Mouse (Mus musculus): Measurements from ENCODE around the gene Ifitm2.
"Not testable (repeated sequence)": the region's sequence is repeated elsewhere in the genome, so short reads cannot be mapped to it uniquely, and the experiment has no call there.

The Ifitm2 gene

DNA sequence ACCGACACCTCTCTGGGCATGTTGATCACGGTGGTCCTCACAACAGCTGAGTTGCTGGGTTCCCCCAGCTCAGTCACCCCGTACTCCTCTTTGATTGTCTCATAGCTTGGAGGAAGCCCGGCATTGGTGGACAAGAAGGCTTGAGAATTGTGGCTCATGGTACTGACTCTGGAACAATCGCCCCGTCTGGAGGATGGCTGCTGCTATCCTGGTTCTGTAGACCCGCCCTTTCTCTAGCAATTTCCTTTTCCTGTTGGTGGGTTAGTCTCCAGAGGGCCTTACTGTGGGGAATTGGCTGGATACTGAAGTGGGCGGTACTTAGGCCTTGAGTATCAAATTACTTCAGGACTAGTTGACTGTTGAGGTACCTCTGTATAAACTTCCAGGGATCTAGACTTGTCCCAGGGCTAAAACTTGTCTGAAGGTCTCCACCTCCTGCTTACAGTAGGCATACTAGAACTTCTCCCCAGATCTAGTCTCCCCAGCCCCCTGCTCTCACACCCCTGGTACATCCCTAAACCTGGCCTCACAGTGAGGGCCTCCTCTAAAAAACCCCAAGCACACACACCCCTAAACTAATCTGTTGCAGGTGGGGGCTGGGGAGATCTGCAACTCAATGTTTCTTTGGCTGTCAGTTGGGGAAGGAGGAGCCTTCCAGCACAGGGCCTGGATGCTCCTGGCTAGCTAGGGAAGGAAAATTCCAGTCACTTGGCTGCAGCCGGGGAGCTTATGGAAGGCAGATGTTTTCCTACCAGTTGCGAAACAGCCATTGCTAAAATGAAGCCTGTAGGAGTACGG lies at the start of gene Ifitm2, which contains the start of gene Gm45717:
TSS of gene Ifitm2 (minus strand) at position 230 of the 798 bp plus-strand sequence.
TSS of gene Gm45717 (minus strand) at position 180 of the 798 bp plus-strand sequence.
- DNase-seq (ENCODE audit: low spot score in 2 of 2) = no peak

DNA sequence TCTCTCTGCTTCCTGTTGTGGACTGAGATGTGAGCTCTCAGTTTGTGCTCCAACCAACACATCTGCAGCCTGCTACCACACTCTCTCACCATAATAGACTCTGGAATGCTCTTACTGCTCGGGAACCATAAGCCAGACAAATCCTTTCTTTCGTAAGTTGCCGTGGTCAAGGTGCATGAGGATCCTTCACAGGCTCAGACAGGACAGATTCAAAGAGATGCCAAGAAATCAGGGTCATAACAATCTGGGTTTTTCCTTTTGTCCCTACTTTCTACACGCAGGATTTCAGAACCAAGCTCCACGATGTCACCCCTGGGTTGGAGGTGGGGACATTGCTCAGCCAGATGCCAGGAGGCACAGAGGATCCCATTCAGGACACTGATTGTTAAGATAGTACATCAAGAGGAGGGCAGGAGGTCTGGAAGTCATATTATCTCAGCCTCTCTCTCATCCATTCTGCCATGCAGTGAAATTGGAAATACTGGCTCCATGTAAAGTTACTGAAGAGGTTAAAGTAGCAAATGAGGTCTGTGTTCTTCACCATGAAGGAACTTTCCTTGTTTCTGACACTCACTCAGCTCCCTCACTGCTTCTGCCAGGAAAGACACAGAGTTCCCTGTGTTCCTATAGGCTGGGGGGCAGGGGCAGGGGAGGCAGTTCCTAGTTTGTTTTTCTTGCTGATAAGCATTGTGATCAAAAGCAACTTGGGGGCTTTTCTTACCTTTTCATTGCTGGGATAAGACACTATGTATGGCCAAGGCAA lies 47.6 kb upstream of the Ifitm2 start:
- no peak for DNase-seq (ENCODE audit: low spot score in 2 of 2)

DNA sequence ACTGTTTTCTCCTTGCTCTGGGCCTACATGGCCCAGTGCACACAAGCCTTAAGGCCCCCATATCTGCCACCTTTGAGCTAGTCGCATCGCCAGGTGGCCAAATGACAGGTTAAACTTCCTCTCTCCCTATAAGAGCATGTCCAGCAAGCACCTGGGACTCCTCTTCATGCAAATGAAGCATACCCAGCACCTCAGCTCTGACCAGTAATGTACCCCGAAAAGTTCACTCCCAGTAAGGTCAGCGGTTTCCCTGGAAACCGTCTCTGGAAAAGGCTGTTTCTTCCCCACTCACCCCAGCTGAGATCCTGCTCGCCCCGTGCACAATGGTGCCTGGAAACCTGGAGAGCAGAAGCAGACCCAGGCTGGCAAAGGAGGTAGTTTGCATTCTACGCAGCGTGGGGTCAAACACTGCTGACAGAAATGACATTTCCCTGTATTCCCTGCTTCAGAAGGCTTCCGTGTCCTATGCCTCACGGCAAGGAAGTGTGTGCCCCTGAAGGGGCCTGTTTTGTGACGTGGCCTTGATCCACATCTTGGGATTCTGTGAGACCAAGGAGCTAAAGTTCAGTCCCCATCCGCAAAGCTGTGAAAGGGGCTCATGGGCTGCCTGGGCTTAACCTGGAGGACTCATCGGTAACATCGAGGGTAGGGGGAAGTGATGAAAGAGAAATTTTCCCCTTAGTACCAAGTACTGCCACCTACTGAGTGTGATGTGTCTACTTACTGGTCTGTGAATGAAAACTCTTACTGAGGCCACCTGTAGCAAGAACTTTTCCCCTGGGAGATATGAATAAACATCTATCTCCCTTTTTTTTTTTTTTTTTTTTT lies 45.3 kb upstream of the Ifitm2 start:
- no peak for DNase-seq (ENCODE audit: low spot score in 2 of 2)

DNA sequence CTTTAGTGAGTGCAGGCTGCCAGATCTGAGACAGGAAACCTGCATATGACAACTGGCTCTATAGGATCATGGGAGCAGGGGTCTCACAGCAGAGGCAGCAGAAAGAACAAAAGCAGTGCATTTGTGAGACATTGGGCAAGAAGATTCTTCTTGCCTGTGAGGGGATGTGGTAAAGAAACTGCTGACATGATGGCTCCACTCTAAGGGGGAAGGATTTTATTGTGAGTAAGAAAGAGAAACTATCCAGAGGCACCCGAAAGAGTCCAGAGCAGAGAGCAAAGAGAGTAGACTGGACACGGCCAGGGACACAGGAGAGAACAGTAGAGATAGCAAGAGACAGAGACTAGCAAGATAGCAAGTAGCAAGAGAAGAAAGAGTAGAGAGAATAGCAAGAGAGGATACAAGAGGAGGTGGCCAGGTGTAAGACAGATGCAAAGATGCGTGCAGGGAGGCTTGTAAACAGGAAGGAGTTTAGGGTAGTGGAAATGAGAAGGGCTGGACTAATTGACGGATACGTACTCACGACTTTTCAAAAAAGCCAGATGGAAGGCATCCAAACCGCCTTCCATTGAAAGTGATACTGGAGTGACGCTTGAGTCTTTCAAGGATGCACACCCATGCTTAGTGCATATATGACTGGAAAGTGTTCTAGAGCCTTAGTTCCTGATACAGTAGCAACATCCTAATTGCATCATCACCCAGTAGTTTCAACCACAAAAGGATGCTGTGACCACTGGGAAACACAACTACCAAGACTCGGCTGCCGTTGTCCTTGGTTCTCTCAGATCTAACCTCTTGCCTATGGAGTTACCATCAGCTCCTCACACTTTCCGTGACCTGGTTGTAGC lies 43.3 kb upstream of the Ifitm2 start:
- DNase-seq (ENCODE audit: low spot score in 2 of 2) = no peak

DNA sequence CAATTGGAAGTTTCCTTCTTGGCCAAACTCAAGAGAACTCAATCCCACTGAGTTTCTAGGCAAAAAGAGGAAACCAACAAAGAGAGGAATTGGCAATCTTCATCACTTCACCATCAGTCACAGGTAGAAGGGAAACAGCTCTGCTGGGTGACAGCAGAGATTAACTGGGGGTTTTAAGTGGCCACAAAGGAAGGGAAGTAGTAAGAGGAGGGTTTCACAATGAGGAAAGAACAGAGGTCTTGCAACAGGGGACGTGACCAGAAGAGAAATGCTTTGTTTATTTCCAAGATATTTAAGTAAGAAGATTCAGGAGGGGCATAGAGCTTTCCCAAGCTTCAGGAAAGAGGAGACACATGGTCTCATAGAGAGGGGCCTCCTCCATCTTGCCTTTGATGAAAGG lies 42.0 kb upstream of the Ifitm2 start:
- DNase-seq (ENCODE audit: low spot score in 2 of 2) = no peak

DNA sequence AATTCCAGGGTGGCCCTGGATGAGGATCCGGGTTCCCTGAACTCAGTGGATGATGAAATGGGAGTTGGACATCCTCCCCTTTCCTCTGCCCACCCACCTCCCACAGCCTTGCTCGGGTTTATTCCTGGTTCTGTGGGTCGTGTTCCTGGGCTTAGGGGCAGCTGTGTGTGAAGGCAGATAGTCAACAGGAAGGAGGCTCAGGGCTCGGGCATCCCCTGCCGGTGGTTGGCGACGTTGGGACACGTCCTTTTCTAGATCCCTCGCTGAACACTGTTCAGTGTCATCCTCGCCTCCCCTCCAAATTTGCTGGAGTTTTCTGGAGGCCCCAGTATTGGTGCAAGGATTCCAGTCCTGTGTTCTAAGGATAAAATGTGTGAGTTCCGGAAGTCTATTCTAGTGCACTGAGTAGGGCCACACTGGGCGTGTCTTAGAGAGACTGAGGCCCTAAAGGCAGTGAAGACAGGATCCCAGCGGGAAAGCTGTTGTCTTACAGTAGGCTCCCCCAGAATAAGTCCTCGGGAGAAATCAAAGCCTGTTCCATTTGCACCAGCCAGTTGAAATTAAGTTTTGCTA lies 35.4 kb upstream of the Ifitm2 start:
- no peak for DNase-seq (ENCODE audit: low spot score in 2 of 2)

DNA sequence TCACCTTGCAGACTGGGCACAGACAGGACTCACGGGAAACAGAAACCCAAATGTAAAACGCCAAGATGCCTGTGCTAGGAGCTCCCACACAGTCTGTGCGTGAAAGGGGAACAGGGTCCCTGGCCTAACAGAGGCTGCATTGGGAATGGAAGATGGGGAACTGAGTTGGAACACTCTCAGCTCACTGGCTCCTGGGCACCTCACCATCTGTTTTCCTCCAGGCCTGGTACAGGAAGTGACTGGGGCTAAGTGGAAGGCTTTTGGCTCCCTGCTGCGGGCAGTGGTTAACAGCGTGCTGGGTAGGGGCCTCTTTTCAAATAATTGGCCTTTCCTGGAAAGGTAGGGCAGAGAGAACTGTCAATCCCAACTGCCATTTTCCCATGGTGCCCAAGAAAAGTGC lies 34.8 kb upstream of the Ifitm2 start:
- no peak for DNase-seq (ENCODE audit: low spot score in 2 of 2)

DNA sequence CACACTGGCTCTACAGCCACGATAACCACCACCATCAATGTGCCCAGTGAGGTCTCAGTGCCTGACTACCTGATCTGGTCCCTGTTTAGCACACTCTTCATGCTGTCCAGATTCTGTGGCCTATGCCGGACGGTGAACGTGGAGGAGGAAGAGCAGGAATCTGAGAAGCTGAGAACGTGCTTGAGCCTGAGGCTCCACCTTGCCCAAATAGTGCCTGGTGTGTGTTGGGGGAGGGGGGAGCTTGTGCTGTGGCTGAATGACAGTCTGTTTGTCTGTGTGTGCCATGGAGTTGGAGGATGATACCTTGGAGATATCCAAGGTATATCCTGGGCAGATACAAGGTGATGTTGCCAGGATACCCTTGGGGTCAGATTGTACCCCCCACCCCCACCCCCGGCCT lies 34.4 kb upstream of the Ifitm2 start:
- DNase-seq (ENCODE audit: low spot score in 2 of 2) = no peak

DNA sequence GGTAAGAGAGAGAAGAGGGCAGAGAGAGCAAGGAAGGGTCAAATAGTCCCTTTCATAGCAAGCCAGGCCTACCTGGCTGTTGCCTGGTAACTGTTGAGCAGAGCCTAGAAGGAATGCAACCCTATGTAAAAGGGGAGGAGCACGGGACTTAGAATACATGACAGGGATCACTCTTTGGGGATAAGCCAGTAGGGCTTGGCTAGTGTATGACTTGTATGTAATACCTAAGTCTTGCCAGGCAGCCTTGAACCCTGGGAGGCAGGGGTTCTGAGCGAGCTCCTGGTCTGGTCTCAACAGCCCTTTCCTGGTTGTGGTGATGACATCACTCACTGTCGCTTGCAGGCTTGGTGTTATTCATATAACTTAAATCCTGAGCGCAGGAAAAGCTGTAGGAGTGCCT lies 33.2 kb upstream of the Ifitm2 start:
- no peak for DNase-seq (ENCODE audit: low spot score in 2 of 2)

DNA sequence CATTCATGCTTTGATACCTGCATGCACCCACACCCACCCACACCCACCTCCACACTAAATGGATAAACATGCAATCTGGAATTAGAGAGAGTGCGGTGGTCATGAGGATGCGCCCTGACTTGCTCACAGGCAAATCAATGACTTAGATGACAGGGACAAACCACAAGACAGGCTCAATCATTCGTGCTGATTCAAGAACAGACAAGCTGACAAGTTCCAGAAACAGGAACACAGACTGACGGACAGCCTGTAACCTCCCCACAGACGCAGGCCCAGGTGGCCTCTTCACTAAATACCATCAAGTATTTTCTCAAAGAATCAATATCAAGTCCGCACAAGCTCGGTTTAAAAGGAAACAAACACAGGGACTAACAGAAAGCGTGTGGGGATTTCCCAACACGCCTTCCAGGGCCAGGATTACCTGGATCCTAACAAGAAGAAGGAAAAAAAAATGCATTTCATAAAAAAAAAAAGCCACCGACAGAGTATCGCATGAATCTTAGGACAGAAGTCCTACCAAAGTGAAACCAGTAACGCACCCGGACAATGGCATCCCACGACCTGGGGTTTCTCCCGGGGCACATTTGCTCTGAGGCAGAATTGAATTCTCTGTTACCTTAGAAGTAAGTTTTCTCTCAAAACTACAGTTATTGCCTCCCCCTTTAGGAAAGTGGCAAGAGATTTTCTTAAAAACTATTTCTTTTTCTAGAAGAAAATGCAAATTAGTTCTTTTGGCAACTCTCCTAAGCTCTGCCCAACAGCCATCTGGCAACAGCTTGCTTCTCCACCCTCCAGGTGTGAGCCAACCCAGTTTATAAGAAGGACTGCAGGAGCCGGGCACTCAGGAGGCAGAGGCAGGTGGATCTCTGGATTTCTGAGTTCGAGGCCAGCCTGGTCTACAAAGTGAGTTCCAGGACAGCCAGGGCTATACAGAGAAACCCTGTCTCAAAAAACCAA lies 31.7 kb upstream of the Ifitm2 start:
- no peak for DNase-seq (ENCODE audit: low spot score in 2 of 2)

DNA sequence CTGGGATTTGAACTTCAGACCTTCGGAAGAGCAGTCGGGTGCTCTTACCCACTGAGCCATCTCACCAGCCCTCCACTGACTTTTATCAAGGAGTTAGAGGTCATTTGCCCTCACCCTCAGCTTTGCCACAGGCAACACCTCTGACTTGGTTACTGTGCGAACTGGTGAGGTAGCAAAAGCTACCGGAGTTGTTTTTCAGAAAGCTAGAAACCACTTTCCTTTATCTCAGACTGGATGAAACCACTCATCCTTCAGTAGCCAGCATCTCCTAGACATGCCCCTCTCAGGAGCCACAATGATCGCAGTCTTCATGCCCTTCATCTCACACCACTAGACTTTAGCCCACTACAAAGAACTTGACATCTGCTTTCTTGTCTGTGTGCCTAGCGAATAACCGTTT lies 27.2 kb upstream of the Ifitm2 start:
- DNase-seq (ENCODE audit: low spot score in 2 of 2) = no peak

DNA sequence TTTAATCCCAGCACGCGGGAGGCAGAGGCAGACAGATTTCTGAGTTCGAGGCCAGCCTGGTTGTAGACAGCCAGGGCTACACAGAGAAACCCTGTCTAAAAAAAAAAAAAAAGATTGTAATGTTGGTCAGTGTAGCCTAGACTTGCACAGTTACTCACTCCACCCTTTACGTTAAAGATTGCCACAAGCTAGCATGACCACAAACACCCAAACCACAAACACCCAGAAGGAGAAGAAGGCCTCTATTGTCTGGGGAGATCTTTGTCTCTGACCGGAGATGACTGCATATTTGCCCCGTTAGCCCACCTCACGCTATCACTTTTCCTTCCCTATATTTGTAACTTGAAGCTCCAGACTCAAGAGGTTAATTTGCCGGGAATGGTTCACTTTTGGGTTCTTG lies 25.9 kb upstream of the Ifitm2 start:
- no peak for DNase-seq (ENCODE audit: low spot score in 2 of 2)

DNA sequence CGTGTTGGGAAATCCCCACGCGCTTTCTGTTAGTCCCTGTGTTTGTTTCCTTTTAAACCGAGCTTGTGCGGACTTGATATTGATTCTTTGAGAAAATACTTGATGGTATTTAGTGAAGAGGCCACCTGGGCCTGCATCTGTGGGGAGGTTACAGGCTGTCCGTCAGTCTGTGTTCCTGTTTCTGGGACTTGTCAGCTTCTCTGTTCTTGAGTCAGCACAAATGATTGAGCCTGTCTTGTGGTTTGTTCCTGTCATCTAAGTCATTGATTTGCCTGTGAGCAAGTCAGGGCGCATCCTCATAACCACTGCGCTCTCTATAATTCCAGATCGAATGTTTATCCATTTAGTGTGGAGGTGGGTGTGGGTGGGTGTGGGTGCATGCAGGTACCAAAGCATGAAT lies 20.9 kb upstream of the Ifitm2 start:
- DNase-seq (ENCODE audit: low spot score in 2 of 2) = not testable (repeated sequence)

DNA sequence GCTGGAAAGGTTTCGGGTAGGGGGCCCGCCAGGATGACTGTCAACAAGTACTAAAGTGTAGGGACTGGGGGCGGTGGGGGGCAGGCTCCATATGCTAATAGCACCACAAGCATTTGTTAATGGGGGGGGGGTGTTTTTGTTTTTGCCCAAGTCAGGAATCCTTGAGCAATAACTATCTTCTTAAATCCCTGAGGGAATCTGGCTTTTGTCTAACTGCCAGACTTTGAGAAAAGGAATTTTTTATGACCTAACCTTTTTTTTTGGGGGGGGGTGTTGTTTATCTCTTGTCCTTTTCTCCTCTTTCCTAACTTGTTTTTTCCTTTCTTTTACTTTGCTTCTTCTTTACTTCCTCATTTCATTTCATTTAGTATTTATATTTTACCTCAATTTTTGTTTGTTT lies 19.7 kb upstream of the Ifitm2 start:
- no peak for DNase-seq (ENCODE audit: low spot score in 2 of 2)

DNA sequence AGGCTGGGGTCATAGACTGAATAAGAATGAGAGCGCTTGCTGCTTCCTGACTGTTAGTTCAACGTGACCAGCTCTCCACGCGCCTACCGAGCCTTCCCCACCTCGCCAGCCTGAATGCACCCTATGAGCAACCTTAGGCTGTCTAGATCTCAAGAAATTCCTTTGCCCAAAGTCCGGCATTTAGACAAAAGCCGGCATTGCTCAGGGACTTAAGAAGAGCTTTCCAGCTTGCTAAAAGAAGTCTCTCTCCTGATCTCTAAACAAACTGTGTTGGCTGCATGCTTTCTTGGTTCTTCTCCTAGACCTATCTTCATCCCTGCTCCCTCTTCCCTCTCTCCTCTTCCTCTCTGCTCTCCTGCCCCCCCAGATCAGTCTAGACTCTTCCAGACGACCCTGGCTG lies 19.2 kb upstream of the Ifitm2 start:
- DNase-seq (ENCODE audit: low spot score in 2 of 2) = no peak

DNA sequence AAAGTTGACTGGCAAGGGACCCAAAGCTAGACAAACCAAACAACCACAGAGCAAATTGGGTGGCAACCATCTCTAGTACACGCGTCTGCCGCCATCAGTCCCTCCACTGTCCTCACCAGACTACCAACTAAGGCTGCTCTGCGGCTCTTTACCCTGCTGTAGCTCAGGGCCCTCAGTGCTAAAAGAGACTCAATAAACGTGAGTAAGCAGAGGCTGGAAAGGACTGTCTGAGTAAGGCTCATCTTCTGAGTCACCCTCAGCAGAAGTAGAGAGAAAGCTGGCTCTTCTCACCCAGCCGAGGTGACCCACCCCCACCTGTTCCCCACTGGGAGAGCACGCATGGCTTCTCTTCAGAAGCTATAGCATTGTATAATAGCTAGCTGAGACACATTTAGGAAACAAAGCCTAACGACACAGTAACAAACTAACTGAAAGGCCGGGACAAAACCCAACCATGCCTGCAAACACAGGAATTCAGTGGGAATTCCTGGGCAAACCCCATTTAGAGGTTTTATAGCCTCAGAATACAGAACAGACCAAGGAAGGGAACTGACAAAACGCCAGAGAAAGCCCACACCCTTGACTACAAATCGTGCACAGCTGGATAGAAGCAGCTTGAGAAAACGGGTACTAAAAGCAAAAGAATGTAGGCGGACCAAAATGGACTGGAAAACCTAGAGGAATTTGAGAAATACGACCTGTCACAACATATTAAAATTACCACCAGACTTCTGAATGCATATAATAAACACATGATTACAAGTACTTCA lies 17.8 kb upstream of the Ifitm2 start:
- no peak for DNase-seq (ENCODE audit: low spot score in 2 of 2)

DNA sequence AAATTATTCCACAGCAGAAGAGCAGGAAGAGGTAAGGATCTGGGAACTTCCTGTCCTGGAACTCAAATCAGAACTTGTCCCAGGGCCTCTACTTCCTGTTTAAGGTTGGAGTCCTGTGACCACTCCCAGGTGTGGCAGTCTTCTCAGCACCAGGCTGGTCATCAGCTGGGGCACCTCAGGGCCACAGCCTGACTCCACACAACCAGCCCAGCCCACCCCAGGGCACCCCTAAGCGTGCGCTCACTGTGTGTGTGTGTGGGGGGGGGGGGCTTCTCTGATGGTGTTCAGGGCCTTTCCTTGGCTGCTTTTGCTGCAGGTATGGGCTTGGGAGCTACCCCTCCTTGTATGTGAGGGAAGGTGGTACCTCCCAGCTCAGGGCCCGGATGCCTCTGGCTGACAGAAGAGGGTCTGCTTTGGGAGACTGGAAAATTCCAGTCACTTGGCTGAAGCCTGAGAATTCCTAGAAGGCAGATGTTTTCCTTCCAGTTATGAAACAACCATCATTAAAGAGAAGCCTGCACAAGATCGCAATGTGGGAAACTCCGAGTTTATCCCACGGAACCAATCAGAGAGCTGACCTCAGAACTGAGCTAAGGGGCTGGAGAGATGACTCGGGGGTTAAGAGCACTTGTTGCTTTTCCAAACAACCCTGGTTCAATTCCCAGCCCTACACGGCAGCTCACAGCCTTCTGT lies 15.8 kb upstream of the Ifitm2 start:
- DNase-seq (ENCODE audit: low spot score in 2 of 2) = no peak

DNA sequence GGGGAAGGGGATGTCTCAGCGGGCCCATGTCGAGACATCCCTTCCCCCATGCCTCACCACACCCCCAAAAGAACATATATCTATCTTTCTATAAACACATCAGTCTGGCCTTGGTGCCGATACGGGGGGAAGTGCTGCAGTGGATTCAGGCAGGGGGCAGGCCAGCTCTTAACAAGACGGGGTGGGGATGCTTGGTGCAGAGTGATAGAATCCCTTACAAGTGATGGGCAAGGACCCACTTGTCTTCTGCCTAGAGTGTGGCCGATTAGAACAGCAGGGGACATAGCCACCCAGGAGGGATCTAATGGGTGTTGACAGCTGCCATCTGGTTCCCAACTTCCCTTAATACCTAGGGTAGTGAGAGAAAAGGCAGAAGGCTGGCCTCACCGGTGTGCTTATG lies 15.1 kb upstream of the Ifitm2 start:
- DNase-seq (ENCODE audit: low spot score in 2 of 2) = no peak
